Mouse (Mus musculus) CD4-positive, CD25-positive, alpha-beta regulatory T cell, adult 9 weeks (primary cell): ENCODE results near the gene Slc8a1. TPM values are rescaled to one million over a fixed set of nuclear protein-coding genes. Genes with fewer than 3 reads are reported as not detected.

ENCODE experiments used
- polyA plus RNA-seq: library from polyadenylated mRNA; unstranded; fragments of 100-300 nt; shearing (Covaris generic); gene quantifications from one replicate; pipeline ENCODE4 v1.2.1, GENCODE M21; 2017

Gene Slc8a1
- not detected for polyA plus RNA-seq

DNA sequence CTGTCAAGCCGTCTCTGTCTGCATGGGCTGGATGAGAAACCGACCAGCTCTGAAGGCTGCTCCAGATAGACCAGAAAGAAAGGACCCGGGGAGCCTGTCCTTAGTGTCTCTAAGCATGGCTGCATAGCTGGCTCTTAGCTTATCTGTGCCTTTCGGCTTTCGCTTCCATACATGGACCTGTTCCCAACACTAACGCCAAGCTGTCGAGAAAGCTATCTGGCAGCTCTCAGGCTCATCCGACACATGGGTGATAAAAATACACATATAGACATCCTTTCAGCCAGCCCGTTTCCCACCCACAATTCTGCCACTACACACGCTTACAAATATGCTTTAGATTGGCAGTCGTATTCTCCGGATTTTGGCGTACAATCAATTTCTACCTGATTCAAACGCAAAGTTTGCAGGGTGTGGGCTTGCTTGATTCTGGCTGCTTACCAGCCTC lies at the start of gene Slc8a1:
Gene Slc8a1 (minus strand): TSS at position 67 of the 445 bp plus-strand sequence.

GRCm38 (mm10) chr17:81441463-81441862 lies 296.7 kb downstream of the Slc8a1 start, which contains the start of gene Gm11096:
Gene Gm11096 (plus strand): TSS chr17:81441763.

